Mouse (Mus musculus): ENCODE measurements at regions not wholly inside any gene's neighbourhood (a gene's known extent, or its start where the extent isn't known, plus 50 kb on each side); places are given as distances from the start of the nearest gene placed in this dataset.

DNA sequence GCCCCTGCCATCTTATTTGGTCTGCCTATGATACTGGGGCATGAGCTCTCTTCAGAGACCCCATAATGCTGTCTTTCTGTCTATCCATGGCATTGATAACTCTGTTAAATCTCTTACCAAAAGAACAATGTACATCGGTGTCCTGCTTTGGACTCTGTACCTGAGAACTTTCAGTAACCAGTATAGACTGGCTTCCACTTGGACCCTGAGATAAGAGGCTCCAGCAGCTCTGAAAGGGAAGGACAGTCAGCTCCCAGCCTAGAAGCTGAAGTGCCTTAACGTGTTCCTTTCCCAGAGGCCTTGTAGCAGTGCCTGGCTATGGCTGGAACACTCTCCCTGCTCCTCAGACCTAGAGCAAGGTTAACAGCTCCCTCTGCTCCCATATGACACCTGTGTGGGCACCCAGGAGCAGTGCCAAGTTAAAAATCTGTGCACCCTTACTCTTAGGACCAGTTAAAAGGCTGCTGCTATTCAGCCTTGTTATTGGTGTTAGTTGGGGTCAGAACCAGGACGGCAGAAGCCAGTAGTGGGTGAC, 343.8 kb upstream of the Hs6st1 start:
- DNase-seq = no peak

- DNase-seq = peak; percentile 48
These were observed 341.6 kb upstream of the Hs6st1 start for GRCm38 (mm10) chr1:35726596-35726995.

DNA sequence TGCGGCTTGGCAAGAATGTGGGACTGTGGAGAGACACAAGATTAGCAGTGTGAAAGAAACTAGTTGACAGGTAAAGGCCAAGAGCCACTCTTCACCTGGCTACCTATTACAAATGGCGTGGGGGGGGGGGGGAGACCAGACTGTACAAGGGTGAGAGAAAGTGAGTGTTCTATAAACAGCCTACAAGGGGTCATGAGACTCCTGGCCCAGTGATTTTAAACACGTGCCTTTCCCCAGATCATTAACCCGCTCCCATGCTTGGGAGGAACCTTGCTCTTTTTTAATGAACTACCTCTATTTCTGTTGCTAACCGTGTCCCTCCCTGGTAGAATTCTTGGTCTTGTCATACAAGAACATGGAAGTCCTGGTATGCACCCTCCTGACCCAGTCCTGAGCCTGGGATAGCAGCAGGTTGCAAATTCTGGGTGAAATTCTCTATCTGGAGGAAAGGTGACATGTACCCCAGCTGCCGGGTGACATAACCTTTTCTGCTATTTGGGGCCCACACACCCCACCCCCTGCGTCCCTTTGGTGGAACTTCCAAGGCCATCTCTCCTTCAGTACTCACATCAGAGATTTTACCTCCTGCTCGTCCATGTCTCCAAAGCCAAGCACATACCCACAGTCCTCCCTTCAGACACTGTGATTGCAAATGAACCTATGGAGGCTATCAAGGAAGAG, 340.8 kb upstream of the Hs6st1 start:
- no peak for DNase-seq

- DNase-seq = no peak
These were observed 338.4 kb upstream of the Hs6st1 start for GRCm38 (mm10) chr1:35729785-35730295.

DNA sequence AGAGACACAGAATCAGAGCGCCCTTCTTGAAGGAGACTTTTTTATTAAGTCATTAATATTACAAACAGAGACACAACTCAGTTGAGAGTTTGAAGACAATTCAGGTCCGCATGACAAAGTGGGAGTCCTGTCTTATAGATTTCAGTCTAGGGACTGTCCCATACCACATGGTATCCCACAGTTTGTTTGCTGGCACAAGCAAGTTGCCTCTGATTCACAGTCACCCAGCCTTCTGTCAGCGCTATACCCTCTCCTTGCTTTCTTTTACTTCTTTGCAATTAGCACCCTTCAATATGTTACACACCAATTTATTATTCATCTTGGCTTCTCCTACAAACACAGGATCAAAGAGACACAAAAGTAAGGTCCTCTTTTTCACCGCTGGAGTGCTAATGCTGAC, 337.9 kb upstream of the Hs6st1 start:
- no peak for DNase-seq

- no peak for DNase-seq
These were observed 332.0 kb upstream of the Hs6st1 start for GRCm38 (mm10) chr1:35736247-35736646.

- peak; percentile 27 for DNase-seq
These were observed 318.6 kb upstream of the Hs6st1 start for GRCm38 (mm10) chr1:35749603-35750002.

DNA sequence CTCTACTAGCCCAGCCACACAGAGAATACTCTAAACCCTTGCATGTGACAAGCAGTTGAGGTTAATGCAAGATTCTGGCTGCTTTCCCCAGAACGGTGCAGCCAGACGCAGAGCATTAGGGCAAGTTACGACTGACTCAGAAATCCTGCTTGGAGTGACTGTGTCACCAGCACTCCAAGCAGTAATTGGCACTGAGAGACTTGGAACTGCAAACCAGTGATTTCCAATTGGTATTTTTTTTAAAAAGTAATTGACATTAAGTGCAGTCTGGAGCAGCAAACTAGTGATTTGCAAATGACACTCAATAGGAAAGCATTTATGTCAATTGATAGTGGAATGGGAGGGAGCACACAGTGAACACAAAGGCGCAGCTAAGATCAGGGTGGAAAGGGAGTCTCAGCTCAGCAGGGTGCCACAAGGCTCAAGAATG, 318.1 kb upstream of the Hs6st1 start:
- no peak for DNase-seq

DNA sequence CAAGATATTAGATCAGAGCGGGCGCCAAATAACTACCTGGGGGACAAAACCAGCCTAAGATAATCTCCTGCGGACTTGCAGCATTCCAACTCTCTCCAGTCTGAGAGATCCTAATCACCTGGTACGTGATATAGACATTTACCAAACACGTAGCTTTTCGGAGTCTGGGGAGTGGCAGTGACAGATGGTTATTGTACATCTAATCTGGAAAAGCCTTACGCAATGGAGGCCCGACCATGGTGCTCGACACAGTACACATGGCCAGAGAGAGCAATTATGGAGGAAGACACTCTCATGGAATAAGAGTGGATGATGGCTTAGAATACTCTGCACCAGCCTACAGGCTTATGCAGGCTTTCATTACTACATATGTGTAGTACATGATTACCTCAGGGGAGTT, 315.6 kb upstream of the Hs6st1 start:
- no peak for DNase-seq

GRCm38 (mm10) chr1:35754170-35754569, 314.0 kb upstream of the Hs6st1 start:
- no peak for DNase-seq

DNA sequence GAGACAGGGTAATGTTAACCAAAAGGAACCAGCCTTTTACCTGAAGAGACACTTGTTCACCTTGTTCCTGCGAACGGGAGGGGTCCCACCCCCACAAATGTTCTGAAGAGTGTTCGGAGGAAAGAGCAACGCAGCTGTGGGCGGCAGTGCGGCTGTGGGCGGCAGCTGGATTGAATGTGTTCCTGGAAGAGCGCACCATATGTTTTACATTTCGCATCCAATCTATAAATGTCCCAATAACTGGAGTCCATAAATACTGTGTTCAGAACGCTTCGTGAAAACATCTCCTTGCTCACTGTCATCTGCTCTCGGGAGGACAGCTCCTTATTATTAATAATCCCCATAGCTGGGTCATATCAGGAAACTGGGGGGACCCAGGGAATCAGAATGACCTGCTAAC, 309.2 kb upstream of the Hs6st1 start:
- peak; percentile 76 for DNase-seq

GRCm38 (mm10) chr1:35759600-35759999, 308.6 kb upstream of the Hs6st1 start:
- DNase-seq = peak; percentile 51

GRCm38 (mm10) chr1:35763051-35763450, 305.1 kb upstream of the Hs6st1 start:
- DNase-seq = no peak

- DNase-seq = no peak
These were observed 304.7 kb upstream of the Hs6st1 start for GRCm38 (mm10) chr1:35763456-35763855.

DNA sequence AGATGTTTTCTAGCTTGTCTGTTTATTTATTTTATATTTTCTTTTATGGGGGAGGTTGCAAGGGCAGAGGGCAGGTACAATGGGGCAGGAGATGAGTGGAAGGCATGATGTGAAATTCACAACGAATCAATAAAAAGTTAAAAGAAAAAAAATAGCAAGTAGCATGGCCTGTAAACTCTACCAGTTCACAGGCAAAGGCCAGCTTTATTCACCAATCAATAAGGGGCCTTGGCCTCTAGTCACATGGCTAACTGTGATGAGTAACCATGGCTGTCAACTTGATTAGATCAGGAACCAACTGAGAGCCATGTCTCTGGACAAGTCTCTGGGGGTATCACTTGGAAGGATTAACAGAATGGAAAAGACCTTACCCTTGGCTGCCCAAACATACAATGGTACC, 304.1 kb upstream of the Hs6st1 start:
- DNase-seq = no peak

DNA sequence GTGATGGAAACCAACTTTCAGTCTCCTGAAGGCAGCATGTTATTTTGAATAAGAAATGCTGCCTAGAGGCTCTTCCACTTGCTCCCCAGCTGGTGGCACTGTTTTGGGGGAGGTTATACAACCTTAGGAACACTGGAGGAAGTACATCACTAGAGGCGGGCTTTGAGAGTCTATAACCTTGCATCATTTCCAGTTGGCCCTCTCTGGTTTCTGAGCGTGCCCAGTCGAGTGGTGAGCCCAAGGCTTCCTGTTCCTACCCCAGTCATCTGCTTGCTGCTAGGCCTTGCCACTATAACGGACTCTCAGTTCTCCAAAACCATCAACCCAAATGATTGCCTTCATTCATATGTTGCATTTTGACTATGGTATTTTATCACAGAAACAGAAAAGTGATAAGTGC, 302.5 kb upstream of the Hs6st1 start:
- no peak for DNase-seq

GRCm38 (mm10) chr1:35766271-35766670, 301.9 kb upstream of the Hs6st1 start:
- no peak for DNase-seq

GRCm38 (mm10) chr1:35772567-35772966, 295.6 kb upstream of the Hs6st1 start:
- peak; percentile 48 for DNase-seq

- DNase-seq = no peak
These were observed 293.6 kb upstream of the Hs6st1 start for GRCm38 (mm10) chr1:35774566-35774965.

DNA sequence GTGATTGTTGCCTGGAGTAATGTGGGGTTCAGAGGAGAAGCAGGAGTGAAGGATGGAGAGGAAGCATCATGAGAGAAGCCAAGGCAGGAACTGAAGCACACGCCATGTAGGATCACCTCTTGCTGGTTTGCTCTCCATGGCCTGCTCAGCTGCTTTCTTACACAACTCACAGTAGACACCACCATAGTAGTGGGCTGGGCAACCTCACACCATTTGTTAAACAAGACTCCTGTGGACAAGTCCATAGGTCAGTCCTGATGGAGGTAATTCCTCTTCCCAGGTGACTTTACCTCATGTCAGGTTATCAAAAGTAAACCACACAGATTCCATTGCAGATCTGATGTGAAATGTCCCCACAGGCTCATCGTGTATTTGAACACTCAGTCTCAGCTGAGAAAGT, 285.5 kb upstream of the Hs6st1 start:
- no peak for DNase-seq

GRCm38 (mm10) chr1:35783427-35783826, 284.8 kb upstream of the Hs6st1 start:
- DNase-seq = no peak

GRCm38 (mm10) chr1:35786241-35786640, 282.0 kb upstream of the Hs6st1 start:
- DNase-seq = no peak

DNA sequence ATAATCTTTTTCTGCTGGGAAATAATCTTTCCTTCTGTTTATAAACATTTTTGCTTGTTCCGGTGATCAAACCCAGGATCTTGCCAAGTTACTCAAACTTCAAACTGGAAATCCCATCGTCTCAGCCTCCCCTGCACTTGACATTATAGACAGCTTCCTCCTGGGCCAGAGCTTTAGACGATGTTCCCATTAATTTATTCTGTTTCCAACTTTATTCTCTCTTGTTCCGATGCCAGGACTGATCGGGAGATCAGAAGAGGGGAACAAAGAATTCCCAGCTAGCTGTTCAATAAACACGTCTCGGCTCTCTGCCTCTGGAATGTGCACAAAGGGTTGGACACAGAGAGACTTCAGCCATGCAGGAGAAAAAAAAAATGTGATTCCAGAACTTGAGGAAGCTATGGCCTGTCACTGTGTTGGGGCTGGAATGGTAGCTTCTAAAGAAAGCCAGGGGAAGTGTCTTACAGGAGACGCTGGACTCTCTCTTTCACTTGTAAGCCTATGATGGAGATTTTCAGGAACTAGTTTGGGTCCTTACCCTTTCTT, 281.5 kb upstream of the Hs6st1 start:
- no peak for DNase-seq

- no peak for DNase-seq
These were observed 271.1 kb upstream of the Hs6st1 start for GRCm38 (mm10) chr1:35797064-35797463.

GRCm38 (mm10) chr1:35797526-35797925, 270.7 kb upstream of the Hs6st1 start:
- DNase-seq = no peak

Measured in right cerebral cortex, postnatal 25 days (tissue).